Mouse (Mus musculus) liver (tissue): Measurements from ENCODE around the gene Sh3bp1.

Source experiments
- DNase-seq: peaks from one replicate; pipeline ENCODE4 v3.0.0-alpha.2; 2020; ENCODE audit warnings: mixed read lengths

Gene Sh3bp1

DNA sequence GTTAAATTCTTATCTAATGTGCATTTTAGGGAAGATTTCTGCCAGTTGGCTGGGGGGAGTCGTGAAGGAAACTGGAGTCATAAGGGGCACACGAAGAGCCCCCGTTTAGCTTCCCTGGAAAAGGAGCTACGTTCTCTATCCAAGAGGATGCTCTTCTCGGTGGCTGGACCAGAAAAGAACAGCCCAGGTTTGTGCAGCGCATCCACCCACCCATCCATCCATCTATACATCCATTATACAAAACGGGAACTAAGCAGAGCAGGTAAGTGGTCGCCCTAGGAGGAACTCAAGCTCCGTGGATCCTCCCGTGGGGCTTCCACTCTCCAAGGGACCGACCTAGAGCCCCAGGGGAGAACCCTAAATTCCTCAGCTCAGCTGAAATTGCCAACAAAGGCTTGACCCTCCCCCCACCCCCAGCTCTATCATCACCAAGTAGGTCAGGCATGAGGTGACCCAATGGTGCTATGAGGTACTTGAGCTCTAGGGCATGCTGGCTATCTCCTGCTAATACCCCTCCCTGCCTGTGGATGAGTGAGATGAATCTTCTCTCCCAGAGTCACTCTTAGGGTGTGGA lies 48.7 kb downstream of the Sh3bp1 start:
- DNase-seq: no peak

DNA sequence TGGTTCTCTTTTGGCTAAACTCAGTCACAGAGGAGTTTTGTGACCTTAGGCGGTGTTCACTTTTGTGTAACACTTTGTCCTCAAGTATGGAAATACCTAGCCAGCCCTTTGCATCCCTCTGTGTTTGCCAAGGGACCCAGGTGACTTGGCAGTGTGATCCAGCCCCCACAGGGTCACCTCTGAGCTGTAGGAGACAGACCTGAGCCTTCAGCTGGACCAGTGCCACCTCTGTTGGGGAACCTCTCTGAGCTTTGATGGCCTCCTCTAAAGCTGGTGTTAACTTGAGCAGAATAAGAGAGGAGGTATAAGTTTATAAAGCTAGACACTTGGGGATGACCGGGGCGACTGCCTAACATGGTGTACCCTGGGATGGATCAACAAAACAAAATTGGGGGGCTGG lies 49.3 kb downstream of the Sh3bp1 start:
- DNase-seq: no peak

DNA sequence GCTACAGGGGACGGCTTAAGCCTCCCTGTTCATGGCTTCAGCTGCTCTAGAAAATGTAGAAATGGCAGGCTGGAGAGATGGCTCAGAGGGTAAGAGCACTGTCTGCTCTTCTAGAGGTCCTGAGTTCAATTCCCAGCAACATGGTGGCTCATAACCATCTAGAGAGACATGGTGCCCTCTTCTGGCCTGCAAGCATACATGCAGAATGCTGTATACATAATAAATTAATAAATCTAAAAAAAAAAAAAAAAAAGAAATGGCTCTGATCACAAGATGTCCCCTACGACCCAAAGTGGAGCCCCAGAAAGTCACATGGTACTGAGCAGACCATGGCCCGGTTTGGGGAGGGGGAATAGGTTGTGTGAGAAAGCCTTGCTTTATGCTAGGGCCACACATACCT lies 56.1 kb downstream of the Sh3bp1 start:
- DNase-seq: no peak

DNA sequence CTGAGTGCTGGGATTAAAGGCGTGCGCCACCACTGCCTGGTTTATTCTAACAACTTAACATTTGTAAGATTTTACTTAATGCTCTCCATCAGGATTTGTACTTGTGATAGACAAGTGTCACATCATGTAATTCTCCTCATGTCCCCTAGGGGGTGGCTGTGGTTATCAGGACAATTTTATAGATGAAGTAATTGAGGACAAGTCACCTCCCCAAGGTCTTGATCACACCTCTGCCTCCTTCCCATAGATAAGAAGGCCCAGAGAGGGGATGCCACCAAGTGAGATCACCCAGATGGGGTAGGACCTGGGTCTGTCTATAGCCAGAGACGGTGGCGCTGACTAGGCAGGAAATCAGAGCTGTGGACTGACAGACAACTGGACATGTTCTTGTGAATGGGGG lies 56.8 kb downstream of the Sh3bp1 start:
- no peak for DNase-seq

DNA sequence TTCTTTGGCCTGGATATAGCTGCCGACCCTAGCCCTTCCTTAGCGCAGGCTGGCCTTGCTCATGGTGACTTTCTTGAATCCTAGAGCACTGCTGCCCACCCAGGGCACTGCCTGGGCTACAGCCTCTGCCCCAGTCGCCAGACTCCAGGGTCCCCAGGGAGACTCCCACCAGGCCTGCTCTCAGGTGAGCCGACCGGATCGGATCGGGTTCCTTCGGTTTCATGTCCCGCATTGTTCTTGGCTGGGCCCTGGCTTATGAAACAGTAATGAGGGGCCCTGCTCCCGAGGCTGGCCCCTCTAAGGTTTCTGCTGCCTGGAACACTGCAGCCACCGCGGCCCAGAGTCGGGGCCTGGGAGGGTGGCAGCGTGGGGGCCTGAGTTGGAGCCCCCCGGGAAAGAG lies 57.5 kb downstream of the Sh3bp1 start:
- DNase-seq: no peak

DNA sequence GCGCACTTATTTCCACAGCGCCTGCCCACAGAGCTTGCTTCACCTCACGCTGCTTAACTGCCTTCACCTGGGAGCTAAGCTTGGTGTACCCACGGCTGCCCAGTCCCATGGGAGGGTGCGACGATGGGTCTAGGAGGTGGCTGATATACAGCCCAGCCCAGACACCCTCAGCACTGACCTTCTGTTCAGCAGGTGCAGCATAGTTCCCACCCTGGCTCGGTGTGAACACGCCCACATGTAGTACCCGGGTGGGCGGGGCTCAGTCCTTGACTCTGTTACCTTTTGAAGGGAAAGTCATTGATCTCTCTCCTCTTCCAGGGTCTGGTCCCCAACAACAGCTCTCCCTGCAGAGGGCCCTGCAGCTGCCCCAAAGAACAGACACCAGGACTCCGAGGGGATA lies 60.0 kb downstream of the Sh3bp1 start:
- no peak for DNase-seq

DNA sequence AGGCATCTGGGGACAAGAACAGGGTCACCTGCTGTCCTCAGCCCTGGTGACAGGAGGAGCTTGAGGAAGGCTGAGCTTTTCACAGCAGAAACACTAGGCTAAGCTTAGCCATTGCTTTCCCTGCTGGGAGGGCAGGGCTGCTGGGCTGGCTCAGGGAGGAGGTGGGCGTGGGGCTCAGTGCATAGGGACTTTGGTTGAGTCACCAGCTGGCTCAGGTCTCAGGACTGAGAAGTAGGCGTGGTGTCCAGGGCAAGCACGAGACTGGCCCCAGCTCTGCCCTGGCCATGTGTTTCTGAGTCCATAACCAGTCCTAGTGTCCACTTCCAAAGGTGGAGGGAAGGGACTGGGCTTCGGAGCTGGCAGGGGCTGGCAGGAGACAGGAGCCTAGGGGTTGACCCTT lies 60.5 kb downstream of the Sh3bp1 start:
- DNase-seq: no peak
